Mouse (Mus musculus) spleen, adult 2 months (tissue): ENCODE measurements at regions not wholly inside any gene's neighbourhood (a gene's known extent, or its start where the extent isn't known, plus 50 kb on each side); places are given as distances from the start of the nearest gene placed in this dataset.

Experiments
- DNase-seq, 2 experiments: peaks; one replicate each; pipeline versions ENCODE4 v3.0.0 to v3.0.0-alpha.2; 2012 to 2021; ENCODE audit warnings: low spot score in 2 of 2, low read depth in 1 of 2
- H3K27ac ChIP-seq: fragments of 200-500 bp; 2 replicates; pipeline ENCODE4 v1.5.1; 2012; ENCODE audit warnings: low read length, inconsistent platforms; ENCODE audit not compliant: insufficient read depth
- H3K27me3 ChIP-seq: fragments of 200-500 bp; 2 replicates; pipeline ENCODE4 v1.6.1; 2012; ENCODE audit warnings: mild to moderate bottlenecking, moderate library complexity, low read length, inconsistent platforms; ENCODE audit not compliant: control insufficient read depth, insufficient read depth
- H3K36me3 ChIP-seq: fragments of 200-500 bp; 2 replicates; pipeline ENCODE4 v1.6.1; 2012; ENCODE audit warnings: mild to moderate bottlenecking, low read length, inconsistent platforms; ENCODE audit not compliant: control insufficient read depth, insufficient read depth
- H3K4me1 ChIP-seq: fragments of 200-500 bp; 2 replicates; pipeline ENCODE4 v1.6.1; 2011; ENCODE audit warnings: inconsistent platforms; ENCODE audit not compliant: control insufficient read depth, insufficient read depth, insufficient read length
- H3K4me3 ChIP-seq: fragments of 200-500 bp; 2 replicates; pipeline ENCODE4 v1.5.1; 2011; ENCODE audit warnings: mild to moderate bottlenecking, inconsistent platforms; ENCODE audit not compliant: insufficient read depth, insufficient read length; ENCODE audit errors: extremely low read depth
- CTCF ChIP-seq: fragments of 200-500 bp; IDR thresholded peaks from 2 replicates; pipeline ENCODE4 v1.5.1; 2011; ENCODE audit warnings: mild to moderate bottlenecking, inconsistent platforms; ENCODE audit not compliant: insufficient read depth, insufficient read length, insufficient replicate concordance; ENCODE audit errors: extremely low read depth
- POLR2A ChIP-seq: fragments of 200-500 bp; IDR thresholded peaks from 2 replicates; pipeline ENCODE4 v1.6.1; 2011; ENCODE audit warnings: low read depth, low read length, inconsistent platforms
- WGBS: fragments of 180-500 bp; shearing (Covaris S2); methylation state at CpG from one replicate; pipeline ENCODE4 v1.1.7; 2018; 5-methylcytosine and 5-hydroxymethylcytosine counted together

DNA sequence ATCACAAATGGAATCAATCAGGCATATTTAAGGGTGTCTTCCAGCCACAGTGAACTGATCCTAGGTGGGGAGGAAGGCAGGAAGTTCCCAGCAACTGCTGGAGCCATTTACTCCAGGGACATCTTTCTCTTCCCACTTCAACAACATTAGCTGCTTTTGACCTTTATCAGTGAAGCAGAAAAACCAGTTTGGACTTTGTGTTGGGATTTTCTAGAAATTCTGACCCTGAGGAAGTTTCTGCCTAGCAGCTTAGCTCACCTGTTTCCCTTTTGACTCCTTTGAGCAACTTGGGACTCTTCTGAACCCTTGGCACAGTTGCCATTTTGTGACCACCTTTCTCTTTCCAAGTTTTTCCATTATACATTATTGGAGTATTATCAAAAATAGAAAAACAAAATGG is 1403.9 kb upstream of the Lrrc6 start:
- Histone ChIP-seq H3K4me1 (no peaks in the 10 kb centered on the region), H3K27ac (no peak overlapping the region), H3K4me3 (no peak overlapping the region), H3K36me3 (no peaks in the 10 kb centered on the region), H3K27me3 (no peaks in the 10 kb centered on the region)
- no peak for DNase-seq
- no peak for TF ChIP-seq POLR2A
- TF ChIP-seq CTCF: no peak

DNA sequence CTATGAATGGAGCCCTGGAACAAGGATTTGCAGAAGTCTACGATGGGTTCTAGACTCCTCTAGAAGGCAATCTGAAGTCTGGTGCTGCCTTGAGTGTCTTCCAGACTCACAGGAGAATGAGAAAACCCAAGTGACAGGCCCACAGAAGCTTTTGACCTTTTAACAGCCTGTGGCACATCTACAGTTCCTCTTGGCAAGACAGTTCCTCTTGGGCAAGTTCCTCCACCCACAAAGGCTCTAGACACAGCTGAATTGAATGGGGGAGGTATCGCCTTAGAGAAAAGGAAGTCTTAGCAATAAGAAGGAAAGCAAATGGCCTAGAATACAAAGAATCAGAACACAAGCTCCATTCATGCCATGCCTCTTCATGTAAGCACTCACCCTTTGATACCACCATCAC is 1402.3 kb upstream of the Lrrc6 start:
- Histone ChIP-seq H3K4me1 (no peaks in the 10 kb centered on the region), H3K27me3 (no peaks in the 10 kb centered on the region), H3K36me3 (no peaks in the 10 kb centered on the region), H3K27ac (no peak overlapping the region), H3K4me3 (no peak overlapping the region)
- DNase-seq: no peak
- TF ChIP-seq POLR2A (no peak), CTCF (no peak)
- 22% methylated on average over 2 of the region's 2 CpGs for WGBS

DNA sequence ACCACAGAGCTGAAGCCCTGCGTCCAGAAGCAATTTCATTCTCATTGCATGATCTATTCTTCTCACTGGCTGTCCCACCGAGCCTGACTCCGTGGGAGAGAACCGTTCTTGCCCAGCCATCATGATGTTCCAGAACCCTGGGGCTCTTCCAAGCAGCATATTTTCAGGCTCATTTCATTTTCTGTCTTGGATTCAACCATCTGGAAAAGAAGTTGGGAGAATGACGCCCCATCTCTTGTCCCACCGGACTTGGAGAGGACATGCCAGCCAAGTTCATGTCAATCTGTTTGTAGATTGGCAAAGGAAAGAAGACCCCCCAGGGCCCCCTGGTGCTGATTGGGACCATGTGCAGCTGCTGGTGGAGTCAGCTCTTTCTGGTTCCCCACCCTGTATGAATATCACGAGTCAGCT is 1400.5 kb upstream of the Lrrc6 start:
- Histone ChIP-seq H3K4me3 (no peak overlapping the region), H3K27ac (no peak overlapping the region), H3K36me3 (no peaks in the 10 kb centered on the region), H3K27me3 (no peaks in the 10 kb centered on the region), H3K4me1 (no peaks in the 10 kb centered on the region)
- 85% methylated on average over 7 of the region's 7 CpGs for WGBS
- TF ChIP-seq CTCF: no peak
- no peak for TF ChIP-seq POLR2A
- DNase-seq: no peak

DNA sequence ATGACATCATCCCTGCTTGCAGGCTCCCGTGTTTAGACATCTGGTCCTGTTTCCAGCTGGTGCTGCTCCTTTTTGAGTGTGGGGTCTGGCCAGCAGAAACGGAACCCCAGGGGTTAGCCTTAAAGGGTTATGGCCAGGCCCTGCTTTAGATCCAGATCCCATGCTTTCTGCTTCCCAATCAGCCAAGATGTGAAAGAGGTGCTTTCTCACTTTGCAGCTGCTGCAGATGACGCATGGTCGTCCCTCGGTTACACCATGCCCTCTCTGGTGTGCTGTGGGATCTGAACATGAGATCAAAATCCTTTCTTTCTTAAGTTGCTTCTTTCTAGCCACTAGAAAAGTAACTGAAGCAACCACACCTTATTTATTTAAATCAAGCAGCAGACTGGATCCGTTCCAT is 1399.1 kb upstream of the Lrrc6 start:
- no peaks in the 10 kb centered on the region for H3K27me3 ChIP-seq
- H3K4me3 ChIP-seq: no peak overlapping the region
- H3K36me3 ChIP-seq: no peaks in the 10 kb centered on the region
- WGBS: 90% methylated on average over 6 of the region's 6 CpGs
- no peak for TF ChIP-seq CTCF
- TF ChIP-seq POLR2A: no peak
- H3K27ac ChIP-seq: no peak overlapping the region
- no peaks in the 10 kb centered on the region for H3K4me1 ChIP-seq
- DNase-seq: no peak

DNA sequence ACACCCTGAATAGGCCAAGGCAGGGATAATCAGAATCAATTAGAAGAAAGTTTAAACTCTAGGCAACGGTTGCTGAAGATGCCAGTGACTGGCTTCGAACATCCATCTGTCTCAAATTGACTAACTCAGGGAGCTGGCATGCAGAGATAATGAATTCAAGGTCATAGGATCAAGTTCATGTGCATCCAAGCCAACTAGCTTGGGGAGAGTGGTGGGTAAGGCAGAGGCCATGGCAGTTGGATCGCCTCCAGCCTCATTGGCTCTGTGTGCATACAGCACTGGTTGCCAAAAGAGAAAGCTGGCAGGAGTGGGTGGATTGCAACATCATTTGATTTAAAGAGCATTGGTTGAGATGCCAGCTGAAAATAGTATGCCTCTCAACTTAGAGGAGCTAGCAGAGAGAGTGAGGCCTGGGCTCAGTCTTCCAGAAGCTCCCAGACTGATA is 1398.3 kb upstream of the Lrrc6 start:
- DNase-seq: no peak
- TF ChIP-seq POLR2A: no peak
- no peak for TF ChIP-seq CTCF
- 84% methylated on average over 3 of the region's 3 CpGs for WGBS

DNA sequence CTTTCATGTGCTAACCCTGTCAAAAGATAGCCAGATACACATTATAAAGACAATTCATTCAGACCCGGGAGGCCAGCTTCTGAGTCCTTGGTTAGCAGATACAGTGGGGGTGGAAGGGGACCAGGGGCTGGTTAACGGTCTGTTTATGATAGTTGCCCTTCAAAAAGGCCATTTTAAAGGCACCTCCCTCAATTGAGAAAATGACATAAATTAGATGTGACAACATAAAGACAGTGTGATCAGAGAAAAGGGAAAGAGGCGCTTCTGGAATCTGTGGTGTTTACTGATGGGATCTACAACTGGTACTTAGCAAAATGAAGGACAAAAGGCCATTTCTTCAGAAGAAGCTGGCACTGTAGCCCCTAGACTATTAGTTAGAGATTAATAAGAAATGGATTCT is 1391.4 kb upstream of the Lrrc6 start:
- TF ChIP-seq CTCF (no peak), POLR2A (no peak)
- WGBS: 91% methylated on average over 3 of the region's 3 CpGs
- no peak for DNase-seq
- H3K4me1 ChIP-seq: no peaks in the 10 kb centered on the region
- H3K27me3 ChIP-seq: no peaks in the 10 kb centered on the region
- no peaks in the 10 kb centered on the region for H3K36me3 ChIP-seq
- H3K4me3 ChIP-seq: no peak overlapping the region
- no peak overlapping the region for H3K27ac ChIP-seq

More for the DNA sequence above, 1398.3 kb upstream of the Lrrc6 start:
- Histone ChIP-seq H3K4me1 (no peaks in the 10 kb centered on the region), H3K27me3 (no peaks in the 10 kb centered on the region), H3K27ac (no peak overlapping the region), H3K4me3 (no peak overlapping the region), H3K36me3 (no peaks in the 10 kb centered on the region)

DNA sequence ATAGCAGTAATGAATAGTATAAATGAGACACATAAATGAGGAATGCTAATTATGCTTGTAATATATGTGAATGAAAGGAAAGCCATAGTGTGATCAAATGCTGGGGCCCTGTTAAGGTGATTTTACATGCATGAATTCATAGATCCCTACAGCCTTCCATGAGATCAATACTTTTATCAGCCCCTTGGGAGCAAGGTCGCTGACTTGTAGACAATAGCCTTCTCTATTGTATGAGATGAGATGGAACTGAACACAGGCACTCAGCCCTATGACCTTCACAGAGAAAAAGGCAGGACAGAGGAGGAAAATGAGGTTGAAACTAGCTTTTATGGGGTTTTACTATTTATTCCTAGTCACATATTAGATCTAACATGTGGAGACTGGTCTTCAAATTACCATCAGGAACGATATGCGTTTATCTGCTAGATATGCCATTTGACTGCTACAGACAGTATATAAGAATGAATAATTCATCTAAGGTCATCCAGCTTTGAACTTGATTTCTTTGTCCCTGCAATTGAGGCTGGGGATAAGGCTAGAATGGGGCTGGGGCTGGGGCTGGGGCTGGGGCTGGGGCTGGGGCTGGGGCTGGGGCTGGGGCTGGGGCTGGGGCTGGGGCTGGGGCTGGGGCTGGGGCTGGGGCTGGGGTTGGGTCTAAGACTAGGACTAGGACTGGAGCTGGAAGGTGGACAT is 1390.0 kb upstream of the Lrrc6 start:
- H3K4me1 ChIP-seq: no peaks in the 10 kb centered on the region
- H3K27me3 ChIP-seq: no peaks in the 10 kb centered on the region
- DNase-seq: no peak
- WGBS: 90% methylated on average over 3 of the region's 3 CpGs
- H3K27ac ChIP-seq: no peak overlapping the region
- no peak for TF ChIP-seq POLR2A
- no peak for TF ChIP-seq CTCF
- H3K36me3 ChIP-seq: no peaks in the 10 kb centered on the region
- no peak overlapping the region for H3K4me3 ChIP-seq
